Mouse (Mus musculus) testis, adult 2 months (tissue): ENCODE data around the gene Cldn18.

Source experiments
- CTCF ChIP-seq: fragments of 200-500 bp; IDR thresholded peaks from 2 replicates; pipeline ENCODE4 v1.5.1; 2012; ENCODE audit warnings: low read depth, mild to moderate bottlenecking, inconsistent platforms, low read length, moderate library complexity; ENCODE audit not compliant: control insufficient read depth, insufficient read depth, insufficient replicate concordance
- POLR2A ChIP-seq: fragments of 200-500 bp; IDR thresholded peaks from 2 replicates; pipeline ENCODE4 v1.6.1; 2012; ENCODE audit warnings: low read depth, mild to moderate bottlenecking, inconsistent platforms, low read length, moderate library complexity; ENCODE audit not compliant: control insufficient read depth

DNA sequence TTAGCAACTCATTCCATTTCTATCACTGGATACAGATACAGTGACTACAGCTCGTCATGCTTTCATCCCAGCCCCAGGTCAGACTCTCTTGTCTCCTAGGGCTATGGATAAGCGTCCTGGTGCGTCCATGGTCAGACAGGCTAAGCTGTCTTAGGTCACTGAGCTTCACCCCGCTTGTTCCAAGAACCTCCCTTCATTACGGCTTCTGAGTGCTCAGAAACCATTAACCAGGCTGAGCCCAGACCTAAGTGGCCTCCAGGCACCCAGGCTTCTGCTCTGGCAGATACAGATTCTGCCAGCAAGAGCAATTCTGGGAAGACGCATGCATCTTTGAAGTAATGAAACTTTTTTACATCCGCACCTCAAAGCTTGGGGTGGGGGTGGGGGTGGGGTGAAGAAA lies 26.7 kb downstream of the Cldn18 start:
- TF ChIP-seq POLR2A (no peak), CTCF (no peak)
